Mouse (Mus musculus): ENCODE measurements at regions not wholly inside any gene's neighbourhood (a gene's known extent, or its start where the extent isn't known, plus 50 kb on each side); places are given as distances from the start of the nearest gene placed in this dataset.

- TF ChIP-seq CTCF (IDR thresholded peaks at IDR 0.05; ENCODE audit: low read depth, low read length) (no peak), EP300 (IDR thresholded peaks at IDR 0.05; ENCODE audit: insufficient read depth, low read depth, low read length) (no peak)
Observed at GRCm38 (mm10) chr16:55151726-55152125, 146.1 kb downstream of the Zpld1 start.

All from ES-Bruce4 (cell line).